Mouse (Mus musculus) forebrain, embryonic 16.5 days (tissue): ENCODE data around the gene Pym1. TPM values are rescaled to one million over a fixed set of nuclear protein-coding genes. Genes with fewer than 3 reads are reported as not detected.
"Not testable (repeated sequence)": the region's sequence is repeated elsewhere in the genome, so short reads cannot be mapped to it uniquely, and the experiment has no call there.

Source experiments
- ATAC-seq: fragments of 200-750 bp; cut with Nextera tagmentation; 2 replicates; pipeline ENCODE4 v1.8.0; 2017; ENCODE audit warnings: mild to moderate bottlenecking, moderate library complexity
- H3K27ac ChIP-seq: fragments of 300-500 bp; sonication (generic); 2 replicates; pipeline ENCODE4 v1.5.1; 2014; ENCODE audit warnings: low read length, control low read depth
- H3K27me3 ChIP-seq: fragments of 300-500 bp; sonication (generic); replicated peaks from 2 replicates; pipeline ENCODE4 v1.6.1; 2014; ENCODE audit warnings: low read length; ENCODE audit not compliant: control insufficient read depth, insufficient read depth
- H3K36me3 ChIP-seq: fragments of 300-500 bp; sonication (generic); 2 replicates; pipeline ENCODE4 v1.6.1; 2014; ENCODE audit not compliant: control insufficient read depth, insufficient read depth
- H3K4me1 ChIP-seq: fragments of 300-500 bp; sonication (generic); replicated peaks from 2 replicates; pipeline ENCODE4 v1.6.1; 2014; ENCODE audit warnings: low read length; ENCODE audit not compliant: control insufficient read depth, insufficient read depth
- H3K4me2 ChIP-seq: fragments of 300-500 bp; sonication (generic); 2 replicates; pipeline ENCODE4 v1.6.1; 2014; ENCODE audit warnings: mild to moderate bottlenecking, low read length, control low read depth
- H3K4me3 ChIP-seq: fragments of 300-500 bp; sonication (generic); replicated peaks from 2 replicates; pipeline ENCODE4 v1.5.1; 2014; ENCODE audit warnings: mild to moderate bottlenecking, low read length, control low read depth
- H3K9ac ChIP-seq: fragments of 300-500 bp; sonication (generic); replicated peaks from 2 replicates; pipeline ENCODE4 v1.6.1; 2014; ENCODE audit warnings: low read depth, low read length, control low read depth
- H3K9me3 ChIP-seq: fragments of 300-500 bp; sonication (generic); 2 replicates; pipeline ENCODE4 v1.6.1; 2016; ENCODE audit warnings: low read length; ENCODE audit not compliant: control insufficient read depth
- WGBS: fragments of 180-500 bp; shearing (Covaris S2); extraction: QIAGEN DNeasy Blood & Tissue Kit; methylation state at CpG from one replicate; pipeline ENCODE4 v1.1.7; 2014; 5-methylcytosine and 5-hydroxymethylcytosine counted together
- polyA plus RNA-seq: library from polyadenylated mRNA; unstranded; fragments of >200 nt; fragmentation: Nextera tagmentation; extraction: Ambion mirVana; gene quantifications from 2 replicates; pipeline ENCODE4 v1.2.1, GENCODE M21; 2015

Pym1 gene
- polyA plus RNA-seq = 37.9 and 43.6 TPM in 2 replicates

DNA sequence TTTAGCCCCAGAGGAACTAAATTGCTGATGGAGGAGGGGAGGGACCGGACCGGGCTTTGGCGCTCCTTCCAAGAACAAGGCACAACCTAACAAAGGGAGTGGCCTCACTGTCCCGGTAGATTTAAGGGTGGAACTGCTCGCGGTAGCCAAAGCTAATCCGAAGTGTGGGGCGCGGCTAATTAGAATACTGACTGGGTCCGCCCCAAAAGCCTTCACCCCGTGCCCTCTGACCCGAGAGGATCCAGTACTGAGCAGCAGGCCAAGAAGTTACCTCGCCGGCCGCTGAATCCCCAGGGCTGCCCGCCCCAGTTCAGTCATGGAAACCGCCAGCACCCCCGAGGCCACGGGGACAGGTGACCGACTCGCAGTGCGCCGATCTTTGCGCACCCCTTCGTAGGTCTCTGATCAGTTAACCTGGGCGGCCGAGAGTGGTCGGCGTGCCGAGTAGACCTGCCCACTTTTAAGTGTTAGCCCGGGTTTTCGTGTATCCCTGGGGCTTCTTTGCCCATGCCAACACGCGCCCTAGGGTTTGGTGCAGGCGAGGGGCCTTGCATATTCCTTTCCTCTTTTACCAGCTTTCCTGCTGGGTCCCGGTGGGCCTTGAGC is at the start of gene Pym1:
Gene Pym1 (plus strand): TSS at position 244 of the 606 bp plus-strand sequence.
- Histone ChIP-seq H3K4me2 (peak within 1 kb of the TSS; percentile 97), H3K27ac (peak within 1 kb of the TSS; percentile 82), H3K4me1 (peaks cover 34% of the 10 kb centered on the region), H3K36me3 (no peaks in the 10 kb centered on the region), H3K27me3 (peaks cover 11% of the 10 kb centered on the region), H3K4me3 (peak within 1 kb of the TSS; percentile 72), H3K9me3 (no peaks in the 10 kb centered on the region), H3K9ac (peak within 1 kb of the TSS; percentile 95)
- WGBS = under 1% methylated on average over 36 of the region's 36 CpGs
- peak; percentile 9; the same call in 1 of the 2 replicates for ATAC-seq

DNA sequence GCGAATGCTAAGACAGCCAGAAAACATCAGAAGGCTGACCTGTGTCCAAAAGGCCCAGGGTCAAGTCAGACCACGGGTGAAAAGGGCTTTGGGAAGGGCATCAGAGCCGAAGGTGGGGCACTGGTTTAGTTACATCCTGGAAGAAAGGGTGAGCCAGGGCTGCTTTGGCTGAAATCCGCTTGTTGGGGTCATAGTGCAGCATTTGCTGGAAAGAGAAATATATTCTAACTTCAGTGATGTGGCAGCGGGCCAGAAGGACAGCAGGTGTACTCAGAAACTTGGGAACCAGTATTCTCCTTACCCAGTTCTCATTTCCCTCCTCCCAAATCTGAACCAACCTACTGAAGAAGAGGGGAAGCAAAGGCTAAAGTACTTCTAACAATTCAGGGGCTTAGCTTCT is 48.7 kb upstream of the Pym1 start:
- Histone ChIP-seq H3K9ac (no peak overlapping the region), H3K4me2 (no peak overlapping the region), H3K4me3 (no peak overlapping the region), H3K36me3 (no peaks in the 10 kb centered on the region), H3K27ac (no peak overlapping the region), H3K27me3 (no peaks in the 10 kb centered on the region), H3K4me1 (peaks cover 20% of the 10 kb centered on the region), H3K9me3 (no peaks in the 10 kb centered on the region)
- 85% methylated on average over 5 of the region's 5 CpGs for WGBS
- ATAC-seq = no peak

DNA sequence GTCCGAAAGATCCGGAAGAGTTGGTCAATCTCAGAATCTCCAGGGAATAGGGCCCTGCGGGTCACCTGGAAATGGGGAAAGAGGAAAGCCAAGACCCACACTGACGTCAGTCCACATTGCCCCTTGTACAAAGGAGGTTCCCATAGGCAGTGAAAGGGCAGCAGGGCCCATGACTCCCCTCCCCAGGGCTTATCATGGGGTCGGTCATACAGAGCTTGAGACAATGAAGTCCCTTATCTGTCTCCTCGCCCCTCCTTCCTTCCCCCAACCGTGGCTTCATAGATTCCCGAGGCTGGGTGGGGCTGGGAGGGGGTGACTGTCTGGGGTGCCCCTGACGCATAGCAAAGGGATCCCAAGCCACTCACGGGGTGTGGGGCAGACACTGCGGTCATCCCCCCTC is 48.1 kb upstream of the Pym1 start:
- Histone ChIP-seq H3K27ac (no peak overlapping the region), H3K9me3 (no peaks in the 10 kb centered on the region), H3K27me3 (no peaks in the 10 kb centered on the region), H3K9ac (no peak overlapping the region), H3K4me2 (no peak overlapping the region), H3K4me3 (no peak overlapping the region), H3K36me3 (no peaks in the 10 kb centered on the region), H3K4me1 (peaks cover 21% of the 10 kb centered on the region)
- WGBS = 88% methylated on average over 11 of the region's 11 CpGs
- no peak for ATAC-seq

DNA sequence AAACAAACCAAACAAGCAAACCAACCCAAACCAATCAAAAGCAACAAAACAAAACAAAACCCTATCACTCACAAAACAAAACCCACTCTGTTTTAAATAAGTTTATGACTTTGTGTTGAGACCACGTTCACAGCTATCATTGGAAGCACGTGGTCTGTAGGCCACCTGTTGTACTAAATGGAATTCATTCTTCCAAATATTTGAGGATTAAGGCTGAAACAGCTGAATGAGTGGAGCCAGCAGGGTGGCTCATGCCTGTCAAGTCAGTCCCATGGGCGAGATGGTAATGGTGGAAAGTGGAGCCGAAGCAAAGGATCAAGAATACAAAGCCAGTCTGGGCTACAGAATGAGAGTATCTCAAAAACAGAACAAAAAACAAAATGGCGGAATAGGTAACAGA is 47.0 kb upstream of the Pym1 start:
- Histone ChIP-seq H3K9ac (no peak overlapping the region), H3K36me3 (no peaks in the 10 kb centered on the region), H3K4me2 (no peak overlapping the region), H3K4me3 (no peak overlapping the region), H3K9me3 (no peaks in the 10 kb centered on the region), H3K4me1 (peaks cover 20% of the 10 kb centered on the region), H3K27ac (no peak overlapping the region), H3K27me3 (no peaks in the 10 kb centered on the region)
- 86% methylated on average over 5 of the region's 5 CpGs for WGBS
- ATAC-seq = no peak

DNA sequence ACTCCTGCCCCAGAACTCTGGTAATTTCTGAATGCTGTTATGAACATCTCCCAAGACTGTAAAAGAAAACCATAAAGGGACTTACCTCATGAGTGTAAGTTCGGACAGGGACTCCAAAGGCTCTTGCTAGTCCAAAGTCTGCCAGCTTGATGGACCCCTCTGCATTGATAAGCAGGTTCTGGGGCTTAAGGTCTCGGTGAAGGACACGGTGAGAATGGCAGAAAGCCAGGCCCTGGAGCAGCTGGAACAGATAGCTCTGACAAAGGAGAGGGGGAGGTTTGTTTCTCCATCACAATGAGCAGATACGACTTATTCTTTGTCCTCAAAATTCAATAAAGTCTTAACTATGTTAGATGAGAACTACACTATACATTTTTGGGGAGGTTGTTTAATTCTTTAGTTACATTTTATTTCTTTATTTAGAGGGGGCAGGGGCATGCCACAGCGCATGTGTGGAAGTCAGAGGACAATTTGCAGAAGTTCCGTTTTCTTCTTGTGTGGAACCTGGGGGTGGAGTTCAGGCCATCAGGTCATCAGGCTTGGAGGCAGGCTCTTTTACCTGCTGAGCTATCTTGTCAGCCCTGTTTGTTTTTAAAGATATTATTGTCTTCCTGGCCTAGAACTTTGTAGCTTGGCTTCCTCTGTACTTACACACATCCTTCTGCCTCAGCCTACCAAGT is 45.2 kb upstream of the Pym1 start:
- H3K4me3 ChIP-seq = no peak overlapping the region
- H3K27ac ChIP-seq = no peak overlapping the region
- WGBS = 77% methylated on average over 6 of the region's 6 CpGs
- no peaks in the 10 kb centered on the region for H3K9me3 ChIP-seq
- H3K4me2 ChIP-seq = no peak overlapping the region
- no peaks in the 10 kb centered on the region for H3K27me3 ChIP-seq
- no peak overlapping the region for H3K9ac ChIP-seq
- ATAC-seq = no peak
- H3K36me3 ChIP-seq = no peaks in the 10 kb centered on the region
- H3K4me1 ChIP-seq = peaks cover 16% of the 10 kb centered on the region

DNA sequence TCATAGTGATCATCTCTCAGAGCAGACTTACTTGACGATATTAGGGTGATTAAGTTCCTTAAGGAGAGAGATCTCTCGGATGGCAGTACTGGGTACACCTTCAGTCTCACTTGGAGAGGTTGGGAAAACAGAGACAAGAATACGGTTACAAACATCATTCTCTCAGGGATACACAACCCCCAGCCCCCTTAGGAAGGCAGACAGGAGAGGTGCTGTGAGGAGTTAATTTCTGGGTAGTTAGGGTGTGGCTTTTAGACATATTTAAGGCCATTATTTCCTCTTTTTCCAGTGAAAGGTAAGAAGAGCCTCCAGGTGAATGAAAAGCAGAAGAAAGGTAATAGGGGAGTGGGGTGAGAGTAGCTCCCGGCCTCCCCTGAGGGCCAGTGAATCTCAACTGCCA is 43.8 kb upstream of the Pym1 start, which contains the start of gene Pmel:
Gene Pmel (plus strand): TSS at position 301 of the 400 bp plus-strand sequence.
- no peaks in the 10 kb centered on the region for H3K27me3 ChIP-seq
- no peaks in the 10 kb centered on the region for H3K36me3 ChIP-seq
- H3K4me3 ChIP-seq = peak within 1 kb of the TSS; percentile 81
- peak within 1 kb of the TSS; percentile 81 for H3K27ac ChIP-seq
- WGBS = 14% methylated on average over 4 of the region's 4 CpGs
- peak within 1 kb of the TSS; percentile 61 for H3K9ac ChIP-seq
- H3K4me1 ChIP-seq = peaks cover 16% of the 10 kb centered on the region
- no peak for ATAC-seq
- peak within 1 kb of the TSS; percentile 94 for H3K4me2 ChIP-seq
- H3K9me3 ChIP-seq = no peaks in the 10 kb centered on the region

DNA sequence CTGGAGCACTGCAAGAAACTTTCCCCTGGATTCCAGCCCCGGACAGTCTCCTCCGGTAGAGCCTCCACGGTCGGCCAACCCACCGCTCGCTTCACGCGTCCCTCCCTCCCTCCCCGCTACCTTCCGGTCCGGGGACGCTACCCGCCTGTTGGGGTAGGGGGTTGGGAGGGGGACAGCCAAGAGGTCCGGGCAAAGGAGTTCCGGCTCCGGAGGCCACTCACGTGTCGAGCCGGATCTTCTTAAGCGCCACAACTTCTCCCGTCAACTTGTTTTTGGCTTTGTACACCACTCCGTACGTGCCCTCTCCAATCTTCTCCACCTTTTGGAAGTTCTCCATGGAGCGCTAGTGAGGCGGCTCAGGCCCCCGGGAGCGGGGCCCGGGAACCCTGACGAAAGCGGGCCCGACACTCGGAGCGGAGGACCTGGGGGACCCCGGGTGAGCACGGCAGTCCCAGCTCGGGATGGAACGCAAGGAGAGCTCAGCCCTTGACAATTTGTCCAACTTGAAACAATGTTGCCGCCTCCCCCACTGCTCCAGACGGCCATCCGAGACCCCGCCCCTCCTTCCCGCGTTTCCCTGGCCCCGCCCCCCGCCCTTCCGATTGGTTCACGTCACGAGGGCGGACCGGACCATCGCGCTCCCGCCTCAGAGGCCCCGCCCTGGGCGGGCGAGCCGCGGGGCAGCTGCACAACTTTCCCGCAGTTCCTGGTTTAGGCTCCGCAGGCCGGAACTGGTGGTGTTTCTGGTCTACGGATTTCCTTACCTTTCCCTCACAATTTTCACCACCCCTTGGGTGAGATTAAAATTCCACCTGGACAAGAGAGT is 43.0 kb upstream of the Pym1 start, which contains the start of gene Cdk2:
Gene Cdk2 (minus strand): TSS at position 541 of the 826 bp plus-strand sequence.
- H3K27ac ChIP-seq = peak within 1 kb of the TSS; percentile 81
- H3K4me3 ChIP-seq = peak within 1 kb of the TSS; percentile 81
- no peaks in the 10 kb centered on the region for H3K36me3 ChIP-seq
- H3K4me2 ChIP-seq = peak within 1 kb of the TSS; percentile 94
- ATAC-seq = peak; percentile 96
- H3K27me3 ChIP-seq = no peaks in the 10 kb centered on the region
- H3K9me3 ChIP-seq = no peaks in the 10 kb centered on the region
- H3K4me1 ChIP-seq = peaks cover 16% of the 10 kb centered on the region
- H3K9ac ChIP-seq = peak within 1 kb of the TSS; percentile 61
- under 1% methylated on average over 56 of the region's 62 CpGs for WGBS

DNA sequence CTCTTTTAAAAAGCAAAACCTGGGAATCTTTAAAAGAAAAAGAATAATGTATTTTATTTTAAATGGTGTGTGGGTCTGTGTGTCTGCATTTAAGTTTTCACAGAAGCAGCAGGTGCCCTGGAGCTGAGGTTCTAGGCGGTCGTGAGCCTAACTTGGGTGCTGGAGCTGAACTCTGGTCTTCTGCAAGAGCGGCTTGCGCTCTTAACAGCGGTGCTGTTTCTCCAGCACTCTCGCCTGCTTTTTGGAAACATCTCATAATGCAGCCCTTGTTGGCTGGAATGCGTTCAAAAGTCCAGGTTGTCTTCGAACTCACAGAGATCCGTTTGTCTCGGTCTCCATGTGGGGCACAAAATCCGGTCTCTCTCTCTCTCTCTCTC is 42.4 kb upstream of the Pym1 start:
- WGBS = 7% methylated on average over 11 of the region's 11 CpGs
- Histone ChIP-seq H3K4me2 (peak overlapping the region; percentile 94), H3K9ac (peak overlapping the region; percentile 48; the same call in 1 of the 2 replicates), H3K4me3 (peak overlapping the region; percentile 81), H3K4me1 (peaks cover 16% of the 10 kb centered on the region), H3K36me3 (no peaks in the 10 kb centered on the region), H3K27ac (no peak overlapping the region), H3K27me3 (no peaks in the 10 kb centered on the region), H3K9me3 (no peaks in the 10 kb centered on the region)
- ATAC-seq = peak; percentile 16; the same call in 1 of the 2 replicates

DNA sequence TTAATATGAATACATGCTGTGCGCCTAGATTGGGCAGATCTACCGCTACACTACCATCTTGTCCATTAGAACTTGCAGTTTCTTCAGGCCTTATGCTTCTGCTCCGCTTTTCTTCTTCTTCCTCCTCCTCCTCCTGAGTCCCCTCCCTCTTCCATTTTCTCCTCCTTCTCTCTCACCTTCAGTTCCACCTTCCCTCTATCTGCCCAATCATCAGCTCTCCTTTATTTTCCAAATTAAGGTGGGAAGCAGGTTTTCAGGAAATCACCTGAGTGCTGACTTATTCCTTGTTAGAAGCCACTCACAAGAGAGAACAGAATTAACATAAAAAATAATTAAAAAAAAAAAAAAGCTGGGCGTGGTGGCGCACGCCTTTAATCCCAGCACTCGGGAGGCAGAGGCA is 36.4 kb upstream of the Pym1 start:
- H3K4me2 ChIP-seq, H3K9ac ChIP-seq, H3K27ac ChIP-seq, H3K36me3 ChIP-seq, H3K27me3 ChIP-seq, ATAC-seq, H3K9me3 ChIP-seq, H3K4me3 ChIP-seq, H3K4me1 ChIP-seq: not testable (repeated sequence)
- WGBS = 97% methylated on average over 7 of the region's 7 CpGs
